Mouse (Mus musculus): ENCODE data around the gene Abcg5.

- TF ChIP-seq CTCF (conservative IDR thresholded peaks at IDR 0.05; ENCODE audit: insufficient read depth, insufficient read length, low read depth, low read length) (no peak), POLR2A (IDR thresholded peaks at IDR 0.05; ENCODE audit: low read depth, low read length) (no peak)
These were observed 26.6 kb downstream of the Abcg5 start for GRCm38 (mm10) chr17:84656205-84656604.
